Mouse (Mus musculus) gastrocnemius, postnatal 36 days (tissue): ENCODE data around the gene Tubgcp6. TPM values are rescaled to one million over a fixed set of nuclear protein-coding genes. Genes with fewer than 3 reads are reported as not detected.
A peak's percentile ranks its signal among the peaks of the same experiment; 100 is the strongest.

Source experiments
- DNase-seq, 2 experiments: peaks; one replicate each; pipeline ENCODE4 v3.0.0; 2022
- intact Hi-C: fragments of 180-260 bp; cut with DNase I; formaldehyde crosslinking; loops from one replicate; pipeline ENCODE4 v1.15.1; 2025
- long read RNA-seq, 2 experiments: library from polyadenylated mRNA; stranded (forward); transcript quantifications; one replicate each; pipeline ENCODE4 v2.0.0; 2021
- total RNA-seq, 2 experiments: library from RNA; stranded (reverse); gene quantifications; 2 replicates each; pipeline ENCODE4 v1.2.3; 2021

The Tubgcp6 gene
- 1 to 10 TPM; 7.0 to 8.0 TPM for total RNA-seq
- long read RNA-seq, experiment 1, partial matches to known transcripts, result 0 of 1 reads
- long read RNA-seq, experiment 1, other reads (novel, unspliced or antisense), result 1 of 1 reads
- long read RNA-seq, experiment 2, full-length matches to known transcripts, result 1 of 5 reads
- long read RNA-seq, experiment 2, partial matches to known transcripts, result 1 of 5 reads
- long read RNA-seq, experiment 2, other reads (novel, unspliced or antisense), result 3 of 5 reads

GRCm38 (mm10) chr15:89122649-89123366, at the start of gene Tubgcp6:
Gene Tubgcp6, minus strand, starts transcription at chr15:89123112.
- intact Hi-C loops, result loop anchor here (5.0 kb wide), 2 partner anchors 46 to 89 kb away; partner anchors contain the start of genes Ppp6r2 and Trabd
- peak; percentile 89 to 94 for DNase-seq

- intact Hi-C loops, result no loop called here
- DNase-seq, result no peak
Observed at GRCm38 (mm10) chr15:89172276-89172935, 49.5 kb upstream of the Tubgcp6 start.

GRCm38 (mm10) chr15:89171526-89172051, 48.7 kb upstream of the Tubgcp6 start:
- DNase-seq, result no peak
- intact Hi-C loops, result no loop called here

- DNase-seq, result no peak
- intact Hi-C loops, result no loop called here
Observed at GRCm38 (mm10) chr15:89170102-89170501, 47.2 kb upstream of the Tubgcp6 start.

- peak in 1 of 2 experiments; percentile 74 for DNase-seq
- intact Hi-C loops, result no loop called here
Observed at GRCm38 (mm10) chr15:89169431-89169830, 46.5 kb upstream of the Tubgcp6 start.

GRCm38 (mm10) chr15:89168922-89169321, 46.0 kb upstream of the Tubgcp6 start:
- intact Hi-C loops, result no loop called here
- DNase-seq, result no peak

GRCm38 (mm10) chr15:89165478-89165877, 42.6 kb upstream of the Tubgcp6 start:
- intact Hi-C loops, result no loop called here

GRCm38 (mm10) chr15:89161397-89161796, 38.5 kb upstream of the Tubgcp6 start:
- intact Hi-C loops, result no loop called here
- no peak for DNase-seq

More at GRCm38 (mm10) chr15:89165478-89165877, 42.6 kb upstream of the Tubgcp6 start:
- no peak for DNase-seq

GRCm38 (mm10) chr15:89158516-89158915, 35.6 kb upstream of the Tubgcp6 start:
- intact Hi-C loops, result loop anchor here (5.0 kb wide), 2 partner anchors 34 to 49 kb away; no protein-coding TSS in a partner anchor

GRCm38 (mm10) chr15:89157954-89158353, 35.0 kb upstream of the Tubgcp6 start:
- DNase-seq, result peak in 1 of 2 experiments; percentile 61
- intact Hi-C loops, result loop anchor here (5.0 kb wide), 2 partner anchors 34 to 49 kb away; no protein-coding TSS in a partner anchor

More at GRCm38 (mm10) chr15:89158516-89158915, 35.6 kb upstream of the Tubgcp6 start:
- DNase-seq, result no peak

GRCm38 (mm10) chr15:89152312-89152711, 29.4 kb upstream of the Tubgcp6 start:
- intact Hi-C loops, result no loop called here
- no peak for DNase-seq

GRCm38 (mm10) chr15:89150041-89150390, 27.1 kb upstream of the Tubgcp6 start:
- no peak for DNase-seq
- intact Hi-C loops, result no loop called here

GRCm38 (mm10) chr15:89149271-89150040, 26.5 kb upstream of the Tubgcp6 start, which contains the start of gene Mapk11:
Gene Mapk11, minus strand, starts transcription at chr15:89149628.
- intact Hi-C loops, result no loop called here
- DNase-seq, result no peak

GRCm38 (mm10) chr15:89148496-89149270, 25.8 kb upstream of the Tubgcp6 start:
- intact Hi-C loops, result no loop called here
- no peak for DNase-seq

GRCm38 (mm10) chr15:89147895-89148294, 25.0 kb upstream of the Tubgcp6 start:
- intact Hi-C loops, result no loop called here

GRCm38 (mm10) chr15:89147456-89147855, 24.5 kb upstream of the Tubgcp6 start:
- intact Hi-C loops, result no loop called here
- no peak for DNase-seq

More at GRCm38 (mm10) chr15:89147895-89148294, 25.0 kb upstream of the Tubgcp6 start:
- DNase-seq, result no peak

- intact Hi-C loops, result no loop called here
- DNase-seq, result no peak
Observed at GRCm38 (mm10) chr15:89147024-89147423, 24.1 kb upstream of the Tubgcp6 start.

- intact Hi-C loops, result no loop called here
- DNase-seq, result no peak
Observed at GRCm38 (mm10) chr15:89146537-89146936, 23.6 kb upstream of the Tubgcp6 start.

- no peak for DNase-seq
- intact Hi-C loops, result no loop called here
Observed at GRCm38 (mm10) chr15:89145813-89146350, 23.0 kb upstream of the Tubgcp6 start.
